Mouse (Mus musculus): Measurements from ENCODE around the gene Hectd4.

GRCm38 (mm10) chr5:121216126-121216446 is 3.9 kb upstream of the Hectd4 start:
- TF ChIP-seq POLR2A (IDR thresholded peaks at IDR 0.05; ENCODE audit: borderline replicate concordance, low read depth, low read length) (no peak), CTCF (IDR thresholded peaks at IDR 0.05; ENCODE audit: low read depth, low read length) (no peak)

Data from bone marrow macrophage, adult 2 months (primary cell).